Mouse (Mus musculus) embryonic stem cell, embryonic (primary cell): ENCODE results near the gene Clmn.

Source experiments
- CTCF ChIA-PET, 4 experiments: fragments of 300-600 bp in 2 of 4; fragments of 350-600 bp in 2 of 4; sonication (Branson Sonifier 250); formaldehyde crosslinking; loops; one replicate each; lab custom pipeline; 2022; ENCODE audit warnings: inconsistent platforms in 2 of 4; lab: Charles Lee
- POLR2A ChIA-PET, 4 experiments: fragments of 300-600 bp in 2 of 4; fragments of 350-600 bp in 2 of 4; sonication (Branson Sonifier 250); formaldehyde crosslinking; loops; one replicate each; lab custom pipeline; 2022; ENCODE audit warnings: antibody characterized with exemption in 4 of 4, inconsistent platforms in 1 of 4; lab: Charles Lee

Clmn gene

GRCm38 (mm10) chr12:104864439-104865165 is at the start of gene Clmn:
Clmn (minus strand) TSS chr12:104865076.
- ChIA-PET POLR2A (interaction anchor here (0.6 to 2.8 kb wide), 28 partner anchors 8 to 886 kb away, joined by 3 to 15 read pairs (median 4); no protein-coding TSS in a partner anchor), CTCF (interaction anchor here (0.6 to 1.4 kb wide), 8 partner anchors 11 to 1128 kb away, joined by 3 to 10 read pairs (median 3); no protein-coding TSS in a partner anchor)

GRCm38 (mm10) chr12:104912990-104913389 is 48.1 kb upstream of the Clmn start:
- CTCF ChIA-PET = interaction anchor here in 2 of 4 experiments (0.5 kb wide), 2 partner anchors 27 to 902 kb away, joined by 3 read pairs; no protein-coding TSS in a partner anchor
- POLR2A ChIA-PET = interaction anchor here in 3 of 4 experiments (0.6 to 4.6 kb wide), 8 partner anchors 11 to 161 kb away, joined by 3 to 20 read pairs (median 4); no protein-coding TSS in a partner anchor

GRCm38 (mm10) chr12:104912281-104912933 is 47.5 kb upstream of the Clmn start:
- ChIA-PET POLR2A (interaction anchor here in 2 of 4 experiments (0.7 to 4.6 kb wide), 5 partner anchors 10 to 48 kb away, joined by 3 to 20 read pairs (median 4); no protein-coding TSS in a partner anchor), CTCF (interaction anchor here in 3 of 4 experiments (0.5 to 1.4 kb wide), 4 partner anchors 23 to 902 kb away, joined by 3 to 5 read pairs (median 3); no protein-coding TSS in a partner anchor)

- CTCF ChIA-PET = interaction anchor here in 1 of 4 experiments (1.1 to 1.8 kb wide), 2 partner anchors 11 to 26 kb away, joined by 3 to 6 read pairs; no protein-coding TSS in a partner anchor
Observed at GRCm38 (mm10) chr12:104909750-104910149, 44.9 kb upstream of the Clmn start.

GRCm38 (mm10) chr12:104908986-104909385 is 44.1 kb upstream of the Clmn start:
- ChIA-PET POLR2A (interaction anchor here in 2 of 4 experiments (1.1 to 2.3 kb wide), 3 partner anchors 10 to 12 kb away, joined by 5 to 7 read pairs (median 6); no protein-coding TSS in a partner anchor), CTCF (no interaction called here)

More at GRCm38 (mm10) chr12:104909750-104910149, 44.9 kb upstream of the Clmn start:
- POLR2A ChIA-PET = interaction anchor here in 2 of 4 experiments (1.4 to 4.6 kb wide), 4 partner anchors 7 to 13 kb away, joined by 4 to 20 read pairs (median 6); no protein-coding TSS in a partner anchor

- CTCF ChIA-PET = no interaction called here
- POLR2A ChIA-PET = interaction anchor here in 3 of 4 experiments (0.6 to 1.8 kb wide), 5 partner anchors 9 to 147 kb away, joined by 3 to 7 read pairs (median 5); no protein-coding TSS in a partner anchor
Observed at GRCm38 (mm10) chr12:104908024-104908781, 43.3 kb upstream of the Clmn start.

DNA sequence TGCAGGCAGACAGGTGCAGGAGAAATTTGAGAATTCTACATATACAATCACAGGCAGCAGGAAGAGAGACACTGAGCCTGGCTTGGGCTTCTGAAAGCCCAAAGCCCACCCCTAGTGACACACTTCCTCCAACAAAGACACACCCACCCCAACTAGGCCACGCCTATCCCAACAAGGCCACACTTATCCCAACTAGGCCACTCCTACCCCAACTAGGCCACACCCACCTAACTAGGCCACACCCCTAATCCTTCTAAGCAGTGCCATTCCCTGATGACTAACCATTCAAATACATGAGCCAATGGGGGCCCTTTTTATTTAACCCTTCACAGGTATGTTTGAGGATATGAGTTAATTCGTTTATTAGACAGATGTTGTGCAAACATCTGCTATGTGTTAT is 42.3 kb upstream of the Clmn start:
- CTCF ChIA-PET = no interaction called here
- POLR2A ChIA-PET = no interaction called here

DNA sequence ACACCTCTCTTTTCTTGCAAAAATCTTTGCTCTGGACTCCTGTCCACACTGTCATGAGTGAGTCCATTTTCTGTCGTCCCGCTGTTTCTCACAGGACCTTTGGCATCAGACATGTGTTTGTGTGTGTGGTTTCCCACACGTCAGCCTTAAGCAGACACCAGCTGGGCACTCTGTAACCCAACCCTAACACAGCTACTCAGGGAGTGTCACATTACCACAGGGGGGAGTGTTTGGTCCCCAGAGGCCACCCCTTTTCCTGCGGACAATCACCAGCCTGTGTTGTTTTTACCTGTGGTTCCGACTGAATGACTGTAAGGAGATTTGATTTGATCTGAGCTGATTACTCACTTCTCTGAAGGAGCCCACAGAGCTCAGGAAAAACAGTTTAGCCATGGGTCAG is 39.3 kb upstream of the Clmn start:
- ChIA-PET CTCF (interaction anchor here in 2 of 4 experiments (0.6 to 1.0 kb wide), 3 partner anchors 29 to 81 kb away, joined by 3 to 4 read pairs (median 4); no protein-coding TSS in a partner anchor), POLR2A (interaction anchor here in 2 of 4 experiments (0.5 to 3.6 kb wide), 7 partner anchors 8 to 267 kb away, joined by 3 to 20 read pairs (median 4); no protein-coding TSS in a partner anchor)

- ChIA-PET CTCF (interaction anchor here (0.6 to 1.2 kb wide), 11 partner anchors 9 to 225 kb away, joined by 3 to 8 read pairs (median 4); no protein-coding TSS in a partner anchor), POLR2A (interaction anchor here (0.5 to 3.6 kb wide), 34 partner anchors 8 to 326 kb away, joined by 3 to 24 read pairs (median 4); partner anchors contain the start of genes Clmn (in 1 of the 4) and Dicer1 (in 1 of the 4))
Observed at GRCm38 (mm10) chr12:104902392-104903053, 37.6 kb upstream of the Clmn start.

GRCm38 (mm10) chr12:104901320-104901719 is 36.4 kb upstream of the Clmn start:
- CTCF ChIA-PET = interaction anchor here in 3 of 4 experiments (0.9 to 2.3 kb wide), 4 partner anchors 14 to 38 kb away, joined by 3 to 5 read pairs (median 4); no protein-coding TSS in a partner anchor
- POLR2A ChIA-PET = interaction anchor here in 3 of 4 experiments (0.5 to 3.6 kb wide), 21 partner anchors 8 to 1007 kb away, joined by 3 to 24 read pairs (median 4); no protein-coding TSS in a partner anchor

DNA sequence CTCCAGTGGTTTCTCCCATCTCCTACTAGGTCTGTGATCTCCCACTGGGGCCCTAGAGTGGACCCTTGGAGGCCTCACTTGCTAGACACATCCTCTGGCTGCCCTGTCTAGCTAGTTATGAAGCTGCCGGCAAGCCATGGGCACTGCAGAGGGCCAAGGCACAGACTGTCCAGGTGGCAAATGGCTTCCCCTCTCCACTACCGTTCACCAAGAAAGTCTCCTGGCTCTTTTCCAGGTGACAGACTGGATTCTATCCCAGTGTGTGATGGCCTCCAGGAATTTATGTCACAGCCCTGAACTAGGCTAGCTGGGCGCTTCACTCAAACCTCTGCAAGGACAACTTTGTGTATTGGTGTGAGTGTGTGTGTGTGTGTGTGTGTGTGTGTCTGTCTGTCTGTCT is 35.0 kb upstream of the Clmn start:
- POLR2A ChIA-PET = interaction anchor here in 3 of 4 experiments (0.7 to 3.9 kb wide), 14 partner anchors 14 to 447 kb away, joined by 3 to 30 read pairs (median 4); partner anchors contain the start of gene Clmn (in 1 of the 3)
- CTCF ChIA-PET = interaction anchor here in 3 of 4 experiments (0.6 to 2.3 kb wide), 17 partner anchors 33 to 452 kb away, joined by 3 to 8 read pairs (median 4); no protein-coding TSS in a partner anchor

DNA sequence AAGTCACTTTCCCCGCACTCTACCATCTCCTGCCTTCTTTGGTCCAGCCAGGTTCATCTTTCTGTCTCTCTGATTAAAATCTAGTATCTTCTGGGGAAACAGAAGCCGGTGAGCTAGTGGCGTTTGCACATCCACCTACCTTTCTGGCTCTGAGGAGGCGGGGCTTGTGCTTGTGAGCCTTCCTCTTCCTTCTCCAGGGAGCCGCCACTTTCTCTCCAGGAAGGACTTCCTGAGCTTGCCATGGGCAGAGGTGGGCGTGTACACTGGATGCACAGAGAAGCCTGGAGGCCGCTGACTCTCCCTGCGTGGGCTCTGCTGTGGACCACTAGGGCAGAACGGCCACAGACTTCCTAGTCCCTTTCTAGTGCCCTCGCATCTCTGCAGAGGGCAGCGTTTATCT is 34.3 kb upstream of the Clmn start:
- CTCF ChIA-PET = interaction anchor here (0.5 to 1.7 kb wide), 36 partner anchors 11 to 1023 kb away, joined by 3 to 8 read pairs (median 3); no protein-coding TSS in a partner anchor
- POLR2A ChIA-PET = interaction anchor here in 3 of 4 experiments (0.5 to 3.9 kb wide), 34 partner anchors 9 to 451 kb away, joined by 3 to 30 read pairs (median 4); partner anchors contain the start of gene Clmn (in 1 of the 3)

GRCm38 (mm10) chr12:104898718-104899117 is 33.8 kb upstream of the Clmn start:
- CTCF ChIA-PET = interaction anchor here (0.5 to 1.7 kb wide), 28 partner anchors 11 to 1024 kb away, joined by 3 to 8 read pairs (median 4); no protein-coding TSS in a partner anchor
- POLR2A ChIA-PET = interaction anchor here in 3 of 4 experiments (0.6 to 3.9 kb wide), 32 partner anchors 10 to 451 kb away, joined by 3 to 30 read pairs (median 4); partner anchors contain the start of gene Clmn (in 1 of the 3)

DNA sequence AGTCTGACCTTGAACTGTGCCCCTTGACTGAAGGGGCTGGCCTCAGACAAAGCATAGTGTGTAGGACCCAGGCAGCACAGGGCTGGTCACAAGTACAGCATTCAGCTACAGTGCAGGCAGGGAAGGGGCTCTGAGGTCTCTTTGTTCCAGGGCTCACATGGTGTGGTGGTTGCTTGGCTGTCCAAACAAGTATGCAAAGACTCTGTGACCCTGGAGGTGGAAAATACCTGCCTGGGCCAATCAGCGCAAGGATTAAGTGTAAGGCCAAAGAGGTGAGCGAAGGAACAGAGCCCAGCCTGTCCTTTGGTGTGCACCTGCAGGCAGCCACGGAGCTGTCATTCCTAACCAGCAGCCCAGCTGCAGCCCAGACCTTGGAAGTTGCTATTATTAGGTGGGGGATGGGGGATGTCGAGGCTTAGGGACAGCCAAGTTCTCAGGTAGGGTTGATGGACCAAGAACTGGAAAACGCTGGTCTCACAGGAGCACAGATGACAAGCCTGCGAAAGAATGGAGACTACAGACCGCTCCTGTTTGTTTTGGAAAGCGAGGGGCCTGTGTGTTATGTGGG is 32.3 kb upstream of the Clmn start:
- ChIA-PET CTCF (interaction anchor here in 2 of 4 experiments (0.6 to 1.3 kb wide), 5 partner anchors 13 to 94 kb away, joined by 3 to 6 read pairs (median 3); no protein-coding TSS in a partner anchor), POLR2A (interaction anchor here in 3 of 4 experiments (0.5 to 3.9 kb wide), 56 partner anchors 8 to 683 kb away, joined by 3 to 30 read pairs (median 4); partner anchors contain the start of genes Clmn (in 3 of the 3) and Glrx5 (in 1 of the 3))

GRCm38 (mm10) chr12:104896640-104897039 is 31.8 kb upstream of the Clmn start:
- POLR2A ChIA-PET = interaction anchor here in 3 of 4 experiments (0.7 to 3.9 kb wide), 47 partner anchors 8 to 669 kb away, joined by 3 to 30 read pairs (median 4); partner anchors contain the start of genes Clmn (in 3 of the 3) and Glrx5 (in 1 of the 3)
- CTCF ChIA-PET = interaction anchor here in 2 of 4 experiments (0.6 to 1.3 kb wide), 5 partner anchors 13 to 94 kb away, joined by 3 to 6 read pairs (median 3); no protein-coding TSS in a partner anchor
